Mouse (Mus musculus) stomach, embryonic 15.5 days (tissue): ENCODE data around the gene Olfr6. TPM values are rescaled to one million over a fixed set of nuclear protein-coding genes. Genes with fewer than 3 reads are reported as not detected.

Experiments used
- polyA plus RNA-seq: library from polyadenylated mRNA; unstranded; fragments of >200 nt; fragmentation: Nextera tagmentation; extraction: Ambion mirVana; gene quantifications from 2 replicates; pipeline ENCODE4 v1.2.1, GENCODE M21; 2015

The Olfr6 gene
- polyA plus RNA-seq, 1 experiment from 2014 or later = not detected

Other genes starting within 250 kb of the Olfr6 start
- not detected in 2 replicates for gene Olfr695, start 247.5 kb downstream of the Olfr6 start, polyA plus RNA-seq
- not detected in 2 replicates for gene Olfr697, start 221.5 kb downstream of the Olfr6 start, polyA plus RNA-seq
- gene Olfr698, start 208.5 kb downstream of the Olfr6 start, polyA plus RNA-seq = not detected in 2 replicates
- not detected in 2 replicates for gene Olfr699, start 170.7 kb downstream of the Olfr6 start, polyA plus RNA-seq
- not detected in 2 replicates for gene Olfr700, start 155.1 kb downstream of the Olfr6 start, polyA plus RNA-seq
- not detected in 2 replicates for gene Olfr701, start 149.8 kb downstream of the Olfr6 start, polyA plus RNA-seq
- not detected in 2 replicates for gene Olfr702, start 130.0 kb downstream of the Olfr6 start, polyA plus RNA-seq
- gene Olfr703, start 120.6 kb downstream of the Olfr6 start, polyA plus RNA-seq = not detected in 2 replicates
- not detected in 2 replicates for gene Olfr704, start 100.8 kb downstream of the Olfr6 start, polyA plus RNA-seq
- not detected in 2 replicates for gene Olfr705, start 87.0 kb downstream of the Olfr6 start, polyA plus RNA-seq
- gene Olfr706, start 75.8 kb downstream of the Olfr6 start, polyA plus RNA-seq = not detected in 2 replicates
- gene Olfr707, start 62.7 kb downstream of the Olfr6 start, polyA plus RNA-seq = not detected in 2 replicates
- gene Olfr1532-ps1, start 55.9 kb downstream of the Olfr6 start, polyA plus RNA-seq = not detected in 2 replicates
- gene Olfr709-ps1, start 31.7 kb downstream of the Olfr6 start, polyA plus RNA-seq = not detected in 2 replicates
- not detected in 2 replicates for gene Olfr710, start 15.6 kb downstream of the Olfr6 start, polyA plus RNA-seq
- gene Olfr711, start 11.5 kb upstream of the Olfr6 start, polyA plus RNA-seq = not detected in 2 replicates
- gene Olfr2, start 42.1 kb upstream of the Olfr6 start, polyA plus RNA-seq = not detected in 2 replicates
- gene Olfr713, start 67.2 kb upstream of the Olfr6 start, polyA plus RNA-seq = not detected in 2 replicates
- not detected in 2 replicates for gene Olfr714, start 107.0 kb upstream of the Olfr6 start, polyA plus RNA-seq
- not detected in 2 replicates for gene Olfr17, start 129.3 kb upstream of the Olfr6 start, polyA plus RNA-seq
- not detected in 2 replicates for gene Olfr715b, start 146.4 kb upstream of the Olfr6 start, polyA plus RNA-seq
- not detected in 2 replicates for gene Olfr715, start 167.1 kb upstream of the Olfr6 start, polyA plus RNA-seq
- not detected in 2 replicates for gene Olfr716, start 174.4 kb upstream of the Olfr6 start, polyA plus RNA-seq
- not detected in 2 replicates for gene Nlrp14, start 203.1 kb upstream of the Olfr6 start, polyA plus RNA-seq
- not detected in 2 replicates for gene Rbmxl2, start 245.5 kb upstream of the Olfr6 start, polyA plus RNA-seq